Mouse (Mus musculus) forebrain, embryonic 11.5 days (tissue): ENCODE data around the gene Rmdn3. TPM values are rescaled to one million over a fixed set of nuclear protein-coding genes. Genes with fewer than 3 reads are reported as not detected.

Source experiments
- ATAC-seq: fragments of 200-750 bp; cut with Nextera tagmentation; replicated peaks from 2 replicates; pipeline ENCODE4 v1.8.0; 2017; ENCODE audit warnings: moderate TSS enrichment; ENCODE audit not compliant: low FRiP score
- DNase-seq: peaks from one replicate; pipeline ENCODE4 v3.0.0-alpha.2; 2017; ENCODE audit warnings: low spot score
- H3K27ac ChIP-seq: fragments of 300-500 bp; sonication (generic); 2 replicates; pipeline ENCODE4 v1.5.1; 2014; ENCODE audit warnings: low read depth, low read length
- H3K27me3 ChIP-seq: fragments of 300-500 bp; sonication (generic); 2 replicates; pipeline ENCODE4 v1.6.1; 2014; ENCODE audit warnings: mild to moderate bottlenecking, low read length, mixed read lengths; ENCODE audit not compliant: control insufficient read depth, insufficient read depth
- H3K36me3 ChIP-seq: fragments of 300-500 bp; sonication (generic); 2 replicates; pipeline ENCODE4 v1.6.1; 2014; ENCODE audit warnings: mild to moderate bottlenecking, low read length, moderate library complexity, mixed read lengths; ENCODE audit not compliant: control insufficient read depth, insufficient read depth
- H3K4me1 ChIP-seq: fragments of 300-500 bp; sonication (generic); replicated peaks from 2 replicates; pipeline ENCODE4 v1.6.1; 2014; ENCODE audit warnings: low read length, mixed read lengths; ENCODE audit not compliant: control insufficient read depth, insufficient read depth
- H3K4me2 ChIP-seq: fragments of 300-500 bp; sonication (generic); 2 replicates; pipeline ENCODE4 v1.6.1; 2014; ENCODE audit warnings: low read depth, mild to moderate bottlenecking, low read length, moderate library complexity, mixed read lengths; ENCODE audit not compliant: severe bottlenecking
- H3K4me3 ChIP-seq: fragments of 300-500 bp; sonication (generic); 2 replicates; pipeline ENCODE4 v1.5.1; 2014; ENCODE audit warnings: low read depth, low read length
- H3K9ac ChIP-seq: fragments of 300-500 bp; sonication (generic); 2 replicates; pipeline ENCODE4 v1.6.1; 2014; ENCODE audit warnings: low read length
- H3K9me3 ChIP-seq: fragments of 300-500 bp; sonication (generic); 2 replicates; pipeline ENCODE4 v1.6.1; 2016; ENCODE audit warnings: low read length, mixed read lengths; ENCODE audit not compliant: control insufficient read depth
- WGBS: fragments of 180-500 bp; shearing (Covaris S2); extraction: QIAGEN DNeasy Blood & Tissue Kit; methylation state at CpG from one replicate; pipeline ENCODE4 v1.1.7; 2014; 5-methylcytosine and 5-hydroxymethylcytosine counted together
- polyA plus RNA-seq: library from polyadenylated mRNA; unstranded; fragments of >200 nt; fragmentation: Nextera tagmentation; extraction: Ambion mirVana; gene quantifications from 2 replicates; pipeline ENCODE4 v1.2.1, GENCODE M21; 2014

Gene Rmdn3
- polyA plus RNA-seq, 1 experiment from 2014 or later: 52.2 TPM

GRCm38 (mm10) chr2:119146435-119146834 lies 10.4 kb downstream of the Rmdn3 start:
- Histone ChIP-seq H3K27ac (no peak overlapping the region), H3K4me2 (no peak overlapping the region), H3K27me3 (no peaks in the 10 kb centered on the region), H3K4me1 (no peaks in the 10 kb centered on the region), H3K9me3 (peaks cover 3% of the 10 kb centered on the region), H3K9ac (no peak overlapping the region), H3K36me3 (peaks cover 11% of the 10 kb centered on the region), H3K4me3 (no peak overlapping the region)
- 84% methylated on average over 6 of the region's 6 CpGs for WGBS
- DNase-seq (no peak), ATAC-seq (no peak)

- no peak overlapping the region for H3K9ac ChIP-seq
- no peak overlapping the region for H3K4me2 ChIP-seq
- peaks cover 3% of the 10 kb centered on the region for H3K9me3 ChIP-seq
- DNase-seq: no peak
- whole genome bisulfite sequencing: 79% methylated on average over 2 of the region's 2 CpGs
- no peaks in the 10 kb centered on the region for H3K27me3 ChIP-seq
- no peak for ATAC-seq
- peaks cover 11% of the 10 kb centered on the region for H3K36me3 ChIP-seq
- no peak overlapping the region for H3K4me3 ChIP-seq
- no peak overlapping the region for H3K27ac ChIP-seq
- no peaks in the 10 kb centered on the region for H3K4me1 ChIP-seq
These were observed 11.6 kb downstream of the Rmdn3 start for GRCm38 (mm10) chr2:119145199-119145598.

GRCm38 (mm10) chr2:119136346-119136898 lies 20.4 kb downstream of the Rmdn3 start:
- Histone ChIP-seq H3K9ac (no peak overlapping the region), H3K27ac (no peak overlapping the region), H3K4me1 (no peaks in the 10 kb centered on the region), H3K27me3 (no peaks in the 10 kb centered on the region), H3K36me3 (peaks cover 12% of the 10 kb centered on the region; the same call in 1 of the 2 replicates), H3K9me3 (no peaks in the 10 kb centered on the region), H3K4me2 (no peak overlapping the region), H3K4me3 (no peak overlapping the region)
- ATAC-seq (no peak), DNase-seq (no peak)
- 80% methylated on average over 5 of the region's 5 CpGs for WGBS

- Histone ChIP-seq H3K4me2 (peak overlapping the region; percentile 82), H3K27me3 (no peaks in the 10 kb centered on the region), H3K9me3 (no peaks in the 10 kb centered on the region), H3K36me3 (no peaks in the 10 kb centered on the region; the same call in 1 of the 2 replicates), H3K27ac (peak overlapping the region; percentile 58; the same call in 1 of the 2 replicates), H3K4me3 (peak overlapping the region; percentile 73), H3K9ac (peak overlapping the region; percentile 78), H3K4me1 (peaks cover 4% of the 10 kb centered on the region; the same call in 1 of the 2 replicates)
- DNase-seq (no peak), ATAC-seq (no peak; the same call in none of the 2 replicates)
- 18% methylated on average over 20 of the region's 20 CpGs for WGBS
These were observed 43.5 kb downstream of the Rmdn3 start for GRCm38 (mm10) chr2:119113121-119113925.

GRCm38 (mm10) chr2:119112438-119113112 lies 44.3 kb downstream of the Rmdn3 start, which contains the start of gene Rad51:
TSS of gene Rad51 (plus strand) at chr2:119112793.
- ATAC-seq: peak; percentile 91
- no peaks in the 10 kb centered on the region for H3K27me3 ChIP-seq
- no peaks in the 10 kb centered on the region; the same call in 1 of the 2 replicates for H3K36me3 ChIP-seq
- peak within 1 kb of the TSS; percentile 73 for H3K4me3 ChIP-seq
- peak; percentile 91 for DNase-seq
- WGBS: under 1% methylated on average over 51 of the region's 51 CpGs
- H3K9ac ChIP-seq: peak within 1 kb of the TSS; percentile 78
- no peaks in the 10 kb centered on the region for H3K9me3 ChIP-seq
- H3K4me2 ChIP-seq: peak within 1 kb of the TSS; percentile 82
- peaks cover 4% of the 10 kb centered on the region; the same call in 1 of the 2 replicates for H3K4me1 ChIP-seq
- peak within 1 kb of the TSS; percentile 58 for H3K27ac ChIP-seq

GRCm38 (mm10) chr2:119111060-119111459 lies 45.8 kb downstream of the Rmdn3 start:
- 90% methylated on average over 3 of the region's 3 CpGs for WGBS
- H3K4me3 ChIP-seq: no peak overlapping the region
- no peak overlapping the region for H3K27ac ChIP-seq
- no peaks in the 10 kb centered on the region for H3K27me3 ChIP-seq
- H3K9ac ChIP-seq: no peak overlapping the region
- no peaks in the 10 kb centered on the region; the same call in 1 of the 2 replicates for H3K36me3 ChIP-seq
- peaks cover 4% of the 10 kb centered on the region; the same call in 1 of the 2 replicates for H3K4me1 ChIP-seq
- DNase-seq: no peak
- no peak overlapping the region for H3K4me2 ChIP-seq
- H3K9me3 ChIP-seq: no peaks in the 10 kb centered on the region
- ATAC-seq: no peak

- H3K36me3 ChIP-seq: peaks cover 4% of the 10 kb centered on the region; the same call in 1 of the 2 replicates
- WGBS: 73% methylated on average over 4 of the region's 4 CpGs
- H3K4me1 ChIP-seq: 0 out of 2 replicates have a peak, but pooled peaks cover 3% of the 10 kb centered on the region
- no peak overlapping the region for H3K4me3 ChIP-seq
- ATAC-seq (no peak), DNase-seq (no peak)
- no peaks in the 10 kb centered on the region for H3K9me3 ChIP-seq
- H3K4me2 ChIP-seq: no peak overlapping the region
- H3K27ac ChIP-seq: no peak overlapping the region
- H3K9ac ChIP-seq: no peak overlapping the region
- no peaks in the 10 kb centered on the region for H3K27me3 ChIP-seq
These were observed 48.3 kb downstream of the Rmdn3 start for GRCm38 (mm10) chr2:119108554-119108953.

- H3K9ac ChIP-seq: no peak overlapping the region
- ATAC-seq (no peak), DNase-seq (no peak)
- H3K9me3 ChIP-seq: no peaks in the 10 kb centered on the region
- 89% methylated on average over 5 of the region's 5 CpGs for WGBS
- H3K36me3 ChIP-seq: peaks cover 9% of the 10 kb centered on the region
- no peak overlapping the region for H3K27ac ChIP-seq
- no peaks in the 10 kb centered on the region for H3K4me1 ChIP-seq
- H3K4me3 ChIP-seq: no peak overlapping the region
- no peak overlapping the region for H3K4me2 ChIP-seq
- no peaks in the 10 kb centered on the region for H3K27me3 ChIP-seq
These were observed 50.3 kb downstream of the Rmdn3 start for GRCm38 (mm10) chr2:119106583-119106982.
